Mouse (Mus musculus): Measurements from ENCODE around the gene Pfkp.
A peak's percentile ranks its signal among the peaks of the same experiment; 100 is the strongest.

Gene Pfkp

DNA sequence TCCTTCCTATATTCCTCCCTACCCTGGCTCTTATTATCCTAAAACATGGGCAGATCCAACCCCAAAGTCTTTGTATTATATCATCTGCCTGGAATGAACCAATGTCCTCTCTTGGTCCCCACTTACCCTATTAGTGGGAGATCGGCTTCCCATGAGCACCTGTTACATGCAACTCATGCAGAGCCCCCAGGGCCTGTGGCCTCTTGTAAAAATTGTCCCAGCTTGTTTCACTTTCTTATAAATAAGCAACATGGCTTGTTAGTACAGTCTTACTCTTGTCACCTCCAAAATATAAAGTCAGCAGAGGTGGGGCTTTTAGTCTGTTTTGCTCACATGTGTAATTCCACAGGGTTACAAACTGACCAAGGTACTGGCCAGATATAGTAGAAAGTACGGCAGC is 46.9 kb downstream of the Pfkp start:
- no peak for DNase-seq

DNA sequence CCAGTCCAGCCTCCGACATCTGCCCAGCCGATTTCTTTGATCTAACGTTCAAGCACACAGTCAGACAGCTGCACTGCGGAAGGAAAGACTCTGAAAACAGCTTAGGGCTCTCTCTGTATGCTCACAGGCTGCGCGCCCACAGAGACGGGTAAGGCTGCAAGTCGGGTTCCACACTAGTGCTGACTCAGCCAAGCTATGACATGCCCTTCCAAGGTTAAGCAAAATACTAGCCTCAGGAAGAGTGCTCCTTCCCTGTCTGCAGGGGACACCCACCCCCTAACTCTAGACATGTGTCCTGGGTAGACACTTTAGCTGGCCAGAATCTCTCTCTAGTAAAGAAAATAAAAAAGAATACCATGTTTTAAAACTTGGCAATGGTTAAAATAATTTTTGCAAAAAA is 48.0 kb downstream of the Pfkp start:
- DNase-seq = no peak

DNA sequence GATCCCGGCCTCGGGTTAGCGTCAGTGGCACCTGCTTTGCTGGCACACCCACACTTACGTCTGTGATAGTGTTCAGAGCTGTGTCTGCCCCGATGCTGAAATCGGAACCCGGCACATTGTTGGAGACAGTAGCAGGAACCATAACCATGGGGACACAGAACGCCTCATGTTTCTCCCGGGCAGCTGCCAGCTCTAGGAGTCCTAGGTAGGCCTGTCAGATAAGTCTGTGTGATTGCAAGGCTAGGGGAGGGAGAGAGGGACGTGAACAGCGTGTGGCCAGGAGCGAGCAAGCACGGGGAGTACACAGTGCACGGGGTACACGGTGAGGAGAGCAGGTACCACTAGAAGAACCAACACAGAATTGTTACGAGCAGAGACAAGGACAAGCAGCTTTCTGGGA is 50.8 kb downstream of the Pfkp start:
- DNase-seq = no peak

DNA sequence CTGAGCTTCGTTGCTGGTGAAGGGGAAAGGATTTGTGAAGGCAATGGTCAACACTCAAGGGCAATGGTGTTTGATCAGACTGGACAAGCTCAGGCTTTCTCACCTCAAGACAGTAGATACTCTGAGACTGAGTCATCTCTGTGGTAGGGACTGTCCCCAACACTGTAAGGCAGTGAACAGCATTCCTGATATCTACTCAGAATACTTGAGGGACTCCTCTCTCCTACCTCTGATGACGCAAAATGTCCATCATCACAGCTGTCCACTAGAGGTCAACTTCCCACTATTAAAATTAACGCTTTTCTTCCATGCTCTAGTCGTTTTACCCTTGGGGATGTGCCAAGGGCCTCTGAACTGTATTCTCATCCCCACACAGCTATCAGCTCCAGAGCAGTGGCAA is 53.2 kb downstream of the Pfkp start:
- DNase-seq = no peak

DNA sequence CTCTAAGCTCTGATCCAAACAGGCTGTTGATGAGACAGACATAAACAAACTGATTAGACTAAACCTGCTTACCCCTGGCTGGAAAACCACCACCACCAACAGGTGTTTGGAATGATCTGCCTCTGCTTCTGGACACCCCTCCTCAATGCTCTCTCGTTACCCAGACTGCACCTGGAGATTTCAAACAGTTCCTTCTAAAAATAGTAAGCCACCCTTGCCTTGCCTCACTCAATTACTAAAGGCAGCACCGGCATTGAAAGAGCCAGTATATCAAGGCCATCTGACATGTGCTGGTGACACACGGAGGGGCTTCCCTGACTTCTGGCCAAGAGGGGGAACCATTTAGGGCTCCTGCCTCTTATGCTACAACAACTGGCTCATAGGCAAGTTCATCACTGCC is 57.7 kb downstream of the Pfkp start:
- DNase-seq = no peak

DNA sequence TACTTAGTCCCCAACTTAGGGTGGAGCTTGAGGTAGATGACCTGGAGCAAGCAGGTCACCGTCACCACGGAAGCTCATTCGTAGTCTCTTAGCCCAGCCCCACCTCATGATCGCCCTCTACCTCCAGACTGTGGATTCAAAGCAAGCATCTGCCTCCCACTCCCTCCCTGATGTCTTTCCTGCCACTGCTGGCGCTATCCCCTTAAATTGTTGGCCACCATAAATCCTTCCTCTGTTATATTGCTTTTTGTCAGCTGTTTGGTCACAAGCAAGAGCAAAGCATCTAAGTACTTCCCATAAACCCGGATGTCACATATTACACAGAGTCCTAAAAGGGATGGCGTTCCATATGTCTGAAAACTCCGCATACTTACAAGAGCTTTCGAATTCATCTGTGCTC is 62.6 kb downstream of the Pfkp start:
- DNase-seq = no peak

DNA sequence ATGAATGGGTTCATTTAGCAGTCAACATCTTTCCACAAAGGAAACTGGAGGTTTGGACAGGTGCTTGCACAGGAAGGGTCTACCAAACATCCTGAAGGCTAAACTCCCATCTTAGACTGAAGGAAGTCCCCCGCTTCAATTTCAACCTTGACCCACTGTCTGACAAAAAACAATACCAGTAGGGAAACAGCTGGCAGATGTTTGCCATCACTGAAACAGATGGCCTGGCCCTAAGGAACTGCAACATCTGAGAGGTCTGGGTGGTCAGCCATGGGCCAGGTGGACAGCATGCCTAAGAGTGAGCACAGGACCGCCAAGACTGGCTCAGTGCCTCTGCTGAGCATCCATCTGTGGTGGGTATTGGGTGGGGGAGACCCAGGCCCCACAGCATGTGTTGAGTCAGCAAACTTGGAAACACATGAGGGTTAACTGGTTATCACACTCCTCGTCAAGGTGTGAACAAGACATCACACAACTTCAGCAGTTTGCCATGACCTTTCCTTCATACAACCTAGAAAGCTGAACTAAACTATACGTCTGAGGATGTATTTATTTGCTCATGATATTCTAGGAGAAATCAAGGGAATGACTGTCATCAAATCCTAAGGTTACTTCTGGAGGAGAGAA is 65.0 kb downstream of the Pfkp start:
- DNase-seq = no peak

DNA sequence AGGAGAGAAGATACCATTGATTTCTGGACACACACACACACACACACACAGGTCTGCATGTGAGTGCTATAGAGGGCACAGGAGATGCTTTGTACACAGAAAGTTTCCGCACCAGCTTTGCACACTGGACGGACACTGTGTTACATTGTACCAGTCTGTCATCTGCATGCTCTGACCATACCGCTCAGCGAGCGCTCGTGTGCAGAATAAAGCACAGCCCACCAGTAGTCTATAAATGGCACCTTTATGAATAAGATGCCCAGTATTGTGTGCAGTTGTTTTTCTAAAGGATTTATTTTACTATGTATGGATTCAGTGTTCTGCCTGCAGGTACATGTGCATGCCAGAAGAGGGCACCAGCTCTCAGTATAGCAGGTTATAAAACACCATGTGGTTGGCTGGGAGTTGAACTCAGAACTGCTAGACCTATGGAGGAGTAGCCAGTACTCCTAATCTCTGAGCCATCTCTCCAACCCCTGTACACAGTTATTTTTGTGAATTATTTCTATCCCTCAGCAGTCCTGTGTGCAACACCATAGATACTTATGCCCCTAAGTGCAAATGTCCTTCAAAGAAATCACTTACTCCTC is 72.6 kb downstream of the Pfkp start:
- DNase-seq = peak; percentile 17

DNA sequence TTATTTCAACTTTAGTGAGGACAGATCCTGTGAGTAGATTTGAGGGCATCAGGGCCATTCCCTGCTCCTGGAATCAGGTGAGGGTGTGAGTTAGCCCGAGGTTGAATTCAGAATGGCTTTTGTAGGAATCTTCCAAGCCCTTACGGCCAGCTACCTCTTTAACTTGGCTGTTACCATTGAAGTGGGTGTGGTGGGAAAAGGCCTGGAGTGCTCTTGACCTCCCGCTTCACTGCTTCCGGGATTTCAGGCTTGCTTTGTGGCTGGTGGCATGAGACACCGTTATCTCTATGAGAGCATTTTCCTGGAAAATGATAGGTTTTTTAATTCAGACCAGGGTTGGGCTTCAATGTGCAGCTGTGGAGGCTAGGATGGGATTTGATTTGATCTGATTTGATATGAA is 83.0 kb downstream of the Pfkp start:
- DNase-seq = no peak

DNA sequence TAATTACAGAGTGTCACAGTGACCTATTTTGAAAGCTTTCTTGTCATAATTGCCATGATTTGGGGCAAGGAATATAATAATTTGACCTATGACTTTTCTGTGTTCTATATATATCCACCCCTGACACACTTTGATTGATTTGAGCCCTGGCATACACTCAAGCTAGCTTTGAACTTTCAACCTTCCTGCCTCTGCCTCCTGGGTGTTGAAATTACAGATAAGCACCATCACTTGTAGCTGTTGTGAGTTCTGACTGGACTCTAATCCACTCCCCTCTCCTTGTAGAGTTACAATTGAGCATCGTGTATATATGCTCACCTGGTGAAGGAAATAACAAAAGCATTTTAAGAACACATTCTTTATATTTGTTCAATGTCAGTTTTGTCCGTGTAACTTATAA is 86.2 kb downstream of the Pfkp start:
- DNase-seq = no peak

DNA sequence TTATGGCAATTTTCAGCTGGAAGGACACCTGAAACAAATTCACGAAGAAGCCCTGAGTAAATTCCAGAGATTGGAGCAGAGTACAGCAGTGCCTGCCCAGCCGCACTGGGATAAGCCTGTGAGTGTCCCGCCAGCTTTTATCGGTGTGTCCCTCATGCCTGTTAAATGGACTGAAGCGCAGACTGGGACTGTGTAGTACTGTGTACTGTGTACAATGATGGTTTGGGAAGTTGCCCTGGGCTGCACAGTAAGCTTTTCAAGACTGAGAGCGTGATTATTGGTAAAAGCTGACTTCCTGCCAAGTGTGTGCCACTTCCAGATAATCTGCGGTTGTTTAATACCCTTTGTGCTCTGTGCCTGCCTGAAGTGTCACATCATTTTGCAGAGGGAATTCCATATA is 90.8 kb downstream of the Pfkp start:
- no peak for DNase-seq

DNA sequence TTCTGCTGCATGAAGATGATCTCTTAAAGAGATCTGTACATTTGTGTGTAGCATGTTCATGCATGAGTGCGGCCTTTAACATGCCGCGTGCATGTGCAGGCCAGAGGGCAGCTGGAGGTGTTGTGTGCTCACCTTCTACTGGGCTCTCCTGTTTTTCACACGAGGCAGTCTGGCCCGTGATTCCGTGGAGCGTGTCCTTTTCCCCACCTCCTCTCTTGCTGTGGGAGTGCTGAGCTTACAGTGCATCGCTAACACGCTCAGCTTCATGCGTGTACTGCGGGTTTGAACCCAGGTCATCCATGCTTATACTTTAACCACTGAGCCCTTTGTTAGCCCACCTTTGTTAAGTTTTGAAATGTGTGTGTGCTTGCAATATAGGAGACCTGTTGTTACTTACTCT is 92.9 kb downstream of the Pfkp start:
- DNase-seq = no peak

DNA sequence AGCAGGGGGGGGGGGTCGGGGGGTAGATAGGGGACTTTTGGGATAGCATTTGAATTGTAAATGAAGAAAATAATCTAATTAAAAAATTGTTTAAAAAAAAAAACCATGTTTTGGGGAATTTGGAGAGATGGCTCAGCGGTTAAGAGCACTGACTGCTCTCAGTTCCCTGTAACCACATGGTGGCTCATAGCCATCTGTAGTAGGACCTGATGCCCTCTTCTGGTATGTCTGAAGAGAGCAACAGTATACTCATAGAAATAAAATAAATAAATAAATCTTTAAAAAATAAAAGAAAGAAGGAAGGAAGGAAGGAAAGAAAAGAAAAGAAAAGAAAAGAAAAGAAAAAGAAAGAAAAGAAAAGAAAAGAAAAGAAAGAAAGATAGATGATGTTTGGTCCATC is 94.9 kb downstream of the Pfkp start:
- DNase-seq = no peak

DNA sequence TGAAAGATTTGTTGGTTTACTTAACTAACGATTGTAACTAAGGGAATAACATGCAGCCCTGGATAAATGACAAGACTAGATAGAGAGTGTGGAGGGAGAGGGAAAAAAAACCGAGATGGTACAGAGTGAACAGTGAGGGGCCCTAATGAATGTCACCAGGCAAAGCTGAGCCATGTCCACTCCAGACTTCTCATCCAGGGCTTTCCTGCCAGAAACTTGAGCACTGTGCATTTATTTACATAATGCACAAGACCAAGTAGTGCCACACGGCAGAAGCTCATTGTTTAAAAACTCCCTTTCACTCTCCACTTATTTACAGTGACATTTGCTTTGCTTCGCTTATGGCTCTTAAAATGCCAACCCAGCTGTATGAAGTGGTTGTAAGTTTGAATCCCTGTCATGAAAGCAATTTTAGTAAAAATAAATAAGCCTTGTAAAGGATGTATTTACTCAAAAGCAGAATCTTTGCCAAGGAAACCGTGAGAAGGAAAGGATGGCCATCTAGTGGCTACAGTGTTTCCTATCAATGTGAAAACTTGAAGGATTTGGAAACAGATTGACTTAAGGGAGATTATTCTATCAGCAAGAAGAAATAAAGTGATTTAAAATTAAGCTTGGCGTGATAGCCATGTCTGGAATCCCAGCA is 113.2 kb downstream of the Pfkp start:
- DNase-seq = no peak

DNA sequence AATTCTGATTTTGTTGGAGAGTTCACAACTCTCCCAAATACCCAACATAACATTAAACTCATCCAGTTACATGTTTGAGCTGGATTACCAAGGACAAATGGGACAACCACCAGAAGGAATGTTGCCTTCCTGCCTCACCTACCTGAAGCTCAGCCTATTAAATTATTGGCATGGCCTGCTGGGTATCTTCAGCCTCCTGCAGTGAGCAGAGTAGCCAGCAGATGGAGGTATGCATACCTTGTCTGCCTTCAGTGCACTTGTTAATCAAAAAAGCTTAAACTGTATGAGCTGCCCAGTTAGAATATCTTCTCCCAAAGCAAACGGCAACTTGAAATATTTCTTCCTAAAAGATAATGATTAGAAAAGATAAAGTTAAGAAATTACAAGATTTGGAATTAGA is 115.9 kb downstream of the Pfkp start:
- peak; percentile 26 for DNase-seq

Data from thymus, postnatal 14 days (tissue).